Mouse (Mus musculus) C2C12 (cell line): ENCODE measurements around the gene Morn2.

Source experiments
- CEBPB ChIP-seq: IDR thresholded peaks from one replicate; pipeline ENCODE4 v1.6.1; 2011; ENCODE audit warnings: low read depth, mild to moderate bottlenecking, control low read depth, moderate library complexity
- CTCF ChIP-seq: IDR thresholded peaks from one replicate; pipeline ENCODE4 v1.5.1; 2011; ENCODE audit not compliant: control insufficient read depth, insufficient read depth, insufficient read length
- MYOD1 ChIP-seq: IDR thresholded peaks from one replicate; pipeline ENCODE4 v1.6.1; 2011; ENCODE audit warnings: low read depth; ENCODE audit not compliant: control insufficient read depth, insufficient read length

GRCm38 (mm10) chr17:80241594-80241993, 48.4 kb upstream of the Morn2 start:
- TF ChIP-seq CTCF (no peak), CEBPB (no peak), MYOD1 (no peak)
